Mouse (Mus musculus): ENCODE data around the gene Efcab2. TPM values are rescaled to one million over a fixed set of nuclear protein-coding genes. Genes with fewer than 3 reads are reported as not detected.

The Efcab2 gene
- polyA plus RNA-seq, 1 experiment from 2014 or later: 7.0 TPM

DNA sequence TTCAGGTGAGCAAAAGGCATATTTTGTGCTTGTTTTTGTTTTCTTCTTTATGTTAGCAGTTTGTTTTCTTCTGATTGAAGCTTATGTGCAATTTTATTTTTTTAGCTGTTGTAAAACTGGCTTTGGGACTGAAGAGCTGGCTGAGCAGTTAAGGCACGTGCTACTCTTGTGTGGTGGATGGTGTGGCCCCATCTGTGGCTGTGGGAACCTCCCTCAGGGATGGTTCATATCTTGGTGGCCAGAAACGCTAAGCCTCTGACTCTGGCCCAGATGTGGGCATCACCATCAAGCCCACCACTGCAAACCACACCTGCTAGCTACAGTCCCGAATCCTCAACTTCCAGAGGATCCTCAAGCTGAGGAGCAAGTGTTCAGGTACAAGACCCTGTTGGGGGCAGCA is 27.8 kb upstream of the Efcab2 start:
- Histone ChIP-seq H3K27me3 (ENCODE audit: insufficient read depth, poor library complexity, severe bottlenecking) (no peaks in the 10 kb centered on the region), H3K9me3 (no peaks in the 10 kb centered on the region), H3K27ac (no peak overlapping the region), H3K4me3 (no peak overlapping the region), H3K36me3 (no peaks in the 10 kb centered on the region), H3K4me1 (replicated peaks) (no peaks in the 10 kb centered on the region)
- WGBS: 81% methylated on average over 3 of the region's 3 CpGs
- DNase-seq (ENCODE audit: low spot score): no peak

DNA sequence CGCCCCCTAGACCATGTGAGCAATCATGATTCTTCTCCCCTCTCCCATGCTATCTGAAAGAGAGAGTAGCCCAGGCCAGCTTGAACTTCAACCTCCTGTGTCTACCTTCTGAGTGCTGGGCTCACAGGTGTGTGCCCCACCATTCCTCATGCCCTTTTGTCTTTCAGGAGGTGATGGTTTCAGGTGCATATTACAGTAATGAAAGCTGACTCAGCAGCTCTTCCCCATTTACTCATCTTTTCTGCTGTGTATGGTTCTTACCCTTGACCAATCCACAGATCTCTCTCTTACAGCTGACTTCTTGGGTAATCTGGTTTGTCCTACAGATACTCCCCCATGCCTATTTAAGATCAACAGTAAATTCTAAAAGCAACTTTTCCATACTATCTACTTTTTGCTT is 26.7 kb upstream of the Efcab2 start:
- 93% methylated on average over 1 of the region's 1 CpGs for WGBS

DNA sequence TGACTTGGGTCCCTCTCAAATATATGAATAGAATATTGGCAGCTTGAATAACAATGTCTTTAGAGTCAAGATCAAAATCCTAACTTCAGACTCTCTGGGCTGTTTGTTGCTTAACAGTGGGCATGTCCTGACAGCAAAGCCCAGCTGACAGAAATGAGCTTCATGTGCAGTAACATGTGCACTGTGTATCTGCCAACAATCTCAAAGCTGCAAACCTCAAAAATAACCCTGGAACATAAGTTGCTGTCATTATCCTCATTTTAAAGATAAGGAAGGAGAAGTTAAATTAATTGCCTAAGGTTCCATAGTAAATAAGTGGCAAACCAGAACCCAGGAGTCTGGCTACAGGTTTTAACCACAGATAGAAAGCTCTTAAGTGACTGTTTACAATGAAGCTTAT is 23.7 kb upstream of the Efcab2 start:
- Histone ChIP-seq H3K4me3 (no peak overlapping the region), H3K27ac (no peak overlapping the region), H3K36me3 (no peaks in the 10 kb centered on the region), H3K4me1 (replicated peaks) (no peaks in the 10 kb centered on the region), H3K27me3 (ENCODE audit: insufficient read depth, poor library complexity, severe bottlenecking) (no peaks in the 10 kb centered on the region), H3K9me3 (no peaks in the 10 kb centered on the region)
- DNase-seq (ENCODE audit: low spot score): no peak

More for the DNA sequence above, 26.7 kb upstream of the Efcab2 start:
- DNase-seq (ENCODE audit: low spot score): no peak
- no peaks in the 10 kb centered on the region for H3K9me3 ChIP-seq
- H3K36me3 ChIP-seq: no peaks in the 10 kb centered on the region
- H3K27me3 ChIP-seq (ENCODE audit: insufficient read depth, poor library complexity, severe bottlenecking): no peaks in the 10 kb centered on the region
- H3K27ac ChIP-seq: no peak overlapping the region
- no peaks in the 10 kb centered on the region for H3K4me1 ChIP-seq (replicated peaks)
- no peak overlapping the region for H3K4me3 ChIP-seq

DNA sequence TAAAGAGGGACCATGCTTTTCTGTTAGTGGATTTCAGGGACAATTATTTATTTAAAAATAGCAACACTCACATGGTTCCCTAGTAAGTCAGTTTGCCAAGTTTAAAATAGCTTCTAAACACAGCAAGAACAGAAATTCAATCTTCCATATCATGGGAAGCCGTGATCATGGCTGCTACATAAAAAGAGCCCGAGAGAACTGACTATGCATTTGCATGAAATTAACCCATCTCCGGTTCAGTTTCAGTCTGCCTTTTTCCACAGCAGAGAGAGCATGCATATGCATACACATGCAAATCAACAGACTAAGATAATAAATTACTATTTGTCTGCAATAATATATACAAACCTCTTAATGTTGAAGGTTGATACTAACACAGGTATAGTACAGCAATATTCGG is 17.1 kb upstream of the Efcab2 start:
- no peak for DNase-seq (ENCODE audit: low spot score)
- Histone ChIP-seq H3K27me3 (ENCODE audit: insufficient read depth, poor library complexity, severe bottlenecking) (no peaks in the 10 kb centered on the region), H3K36me3 (no peaks in the 10 kb centered on the region), H3K4me3 (no peak overlapping the region), H3K27ac (no peak overlapping the region), H3K9me3 (no peaks in the 10 kb centered on the region), H3K4me1 (replicated peaks) (no peaks in the 10 kb centered on the region)
- 84% methylated on average over 4 of the region's 4 CpGs for WGBS

- Histone ChIP-seq H3K27ac (no peak overlapping the region), H3K9me3 (no peaks in the 10 kb centered on the region), H3K36me3 (no peaks in the 10 kb centered on the region), H3K4me1 (replicated peaks) (no peaks in the 10 kb centered on the region), H3K27me3 (ENCODE audit: insufficient read depth, poor library complexity, severe bottlenecking) (no peaks in the 10 kb centered on the region), H3K4me3 (no peak overlapping the region)
- 76% methylated on average over 2 of the region's 2 CpGs for WGBS
- DNase-seq (ENCODE audit: low spot score): no peak
Measured at GRCm38 (mm10) chr1:178389401-178389800, 16.5 kb upstream of the Efcab2 start.

DNA sequence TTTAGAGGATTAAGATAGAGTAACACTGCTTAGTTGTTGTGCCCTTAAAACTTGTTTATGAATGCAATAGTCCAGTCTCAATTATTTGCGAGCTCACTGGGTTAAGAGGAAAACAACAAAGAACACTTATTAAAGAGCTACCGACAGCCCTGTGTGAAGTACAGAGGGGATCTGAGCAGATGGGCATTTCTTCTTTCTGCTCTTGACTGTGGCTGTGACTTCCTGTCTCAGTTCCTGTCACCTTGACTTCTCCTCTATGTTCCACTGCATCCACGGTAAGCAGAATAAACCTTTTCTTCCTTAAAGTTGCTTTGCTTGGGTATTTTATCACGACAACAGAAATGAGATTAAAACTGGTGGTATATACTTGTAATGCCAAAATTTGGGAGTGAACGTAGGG is 12.9 kb upstream of the Efcab2 start:
- Histone ChIP-seq H3K27me3 (ENCODE audit: insufficient read depth, poor library complexity, severe bottlenecking) (no peaks in the 10 kb centered on the region), H3K9me3 (no peaks in the 10 kb centered on the region), H3K36me3 (no peaks in the 10 kb centered on the region), H3K4me1 (replicated peaks) (no peaks in the 10 kb centered on the region), H3K27ac (no peak overlapping the region), H3K4me3 (no peak overlapping the region)
- DNase-seq (ENCODE audit: low spot score): no peak
- WGBS: 79% methylated on average over 5 of the region's 5 CpGs

DNA sequence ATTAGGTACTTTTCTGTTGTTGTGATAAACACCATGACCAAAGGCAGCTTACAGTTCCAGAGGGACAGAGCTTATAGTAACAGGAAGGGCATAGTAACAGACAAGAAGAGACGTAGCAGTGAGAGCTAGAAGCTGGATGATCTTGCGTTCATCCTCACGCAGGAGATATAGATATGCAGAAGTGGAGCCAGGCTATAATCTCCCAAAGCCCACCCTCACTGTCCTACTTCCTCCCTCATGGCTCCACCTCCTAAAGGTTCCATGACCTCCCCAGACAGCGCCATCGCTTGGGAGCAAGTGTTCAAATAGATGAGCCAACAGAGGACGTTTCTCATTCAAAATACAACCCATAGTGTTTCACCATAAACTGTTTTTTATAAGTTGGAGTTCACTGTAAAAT is 10.8 kb upstream of the Efcab2 start:
- Histone ChIP-seq H3K4me1 (replicated peaks) (no peaks in the 10 kb centered on the region), H3K27me3 (ENCODE audit: insufficient read depth, poor library complexity, severe bottlenecking) (no peaks in the 10 kb centered on the region), H3K36me3 (no peaks in the 10 kb centered on the region), H3K9me3 (no peaks in the 10 kb centered on the region), H3K27ac (no peak overlapping the region), H3K4me3 (no peak overlapping the region)
- DNase-seq (ENCODE audit: low spot score): no peak
- WGBS: 87% methylated on average over 6 of the region's 6 CpGs

GRCm38 (mm10) chr1:178396383-178396782 is 9.5 kb upstream of the Efcab2 start:
- WGBS: 88% methylated on average over 4 of the region's 4 CpGs
- no peaks in the 10 kb centered on the region for H3K9me3 ChIP-seq
- no peak for DNase-seq (ENCODE audit: low spot score)
- no peaks in the 10 kb centered on the region for H3K4me1 ChIP-seq (replicated peaks)
- no peak overlapping the region for H3K4me3 ChIP-seq
- no peaks in the 10 kb centered on the region for H3K27me3 ChIP-seq (ENCODE audit: insufficient read depth, poor library complexity, severe bottlenecking)
- no peak overlapping the region for H3K27ac ChIP-seq
- H3K36me3 ChIP-seq: no peaks in the 10 kb centered on the region

- H3K27ac ChIP-seq: no peak overlapping the region
- no peak for DNase-seq (ENCODE audit: low spot score)
Measured at GRCm38 (mm10) chr1:178399879-178400278, 6.0 kb upstream of the Efcab2 start.

GRCm38 (mm10) chr1:178400652-178401051 is 5.2 kb upstream of the Efcab2 start:
- no peaks in the 10 kb centered on the region for H3K27me3 ChIP-seq (ENCODE audit: insufficient read depth, poor library complexity, severe bottlenecking)
- H3K27ac ChIP-seq: no peak overlapping the region
- WGBS: 78% methylated on average over 7 of the region's 7 CpGs
- DNase-seq (ENCODE audit: low spot score): no peak
- H3K4me3 ChIP-seq: no peak overlapping the region
- H3K9me3 ChIP-seq: no peaks in the 10 kb centered on the region
- H3K4me1 ChIP-seq (replicated peaks): no peaks in the 10 kb centered on the region
- H3K36me3 ChIP-seq: no peaks in the 10 kb centered on the region

More at GRCm38 (mm10) chr1:178399879-178400278, 6.0 kb upstream of the Efcab2 start:
- Histone ChIP-seq H3K4me1 (replicated peaks) (no peaks in the 10 kb centered on the region), H3K27me3 (ENCODE audit: insufficient read depth, poor library complexity, severe bottlenecking) (no peaks in the 10 kb centered on the region), H3K9me3 (no peaks in the 10 kb centered on the region), H3K36me3 (no peaks in the 10 kb centered on the region), H3K4me3 (no peak overlapping the region)
- WGBS: 83% methylated on average over 6 of the region's 6 CpGs

GRCm38 (mm10) chr1:178401960-178402359 is 3.9 kb upstream of the Efcab2 start:
- WGBS: 91% methylated on average over 6 of the region's 6 CpGs
- no peaks in the 10 kb centered on the region for H3K4me1 ChIP-seq (replicated peaks)
- H3K4me3 ChIP-seq: no peak overlapping the region
- H3K27ac ChIP-seq: no peak overlapping the region
- DNase-seq (ENCODE audit: low spot score): no peak
- H3K27me3 ChIP-seq (ENCODE audit: insufficient read depth, poor library complexity, severe bottlenecking): no peaks in the 10 kb centered on the region
- no peaks in the 10 kb centered on the region for H3K9me3 ChIP-seq
- no peaks in the 10 kb centered on the region for H3K36me3 ChIP-seq

- H3K27me3 ChIP-seq (ENCODE audit: insufficient read depth, poor library complexity, severe bottlenecking): no peaks in the 10 kb centered on the region
- no peaks in the 10 kb centered on the region for H3K36me3 ChIP-seq
- WGBS: under 1% methylated on average over 23 of the region's 23 CpGs
- no peaks in the 10 kb centered on the region for H3K4me1 ChIP-seq (replicated peaks)
- H3K4me3 ChIP-seq: peak overlapping the region; percentile 73
- no peaks in the 10 kb centered on the region for H3K9me3 ChIP-seq
- H3K27ac ChIP-seq: peak overlapping the region; percentile 100
- DNase-seq (ENCODE audit: low spot score): peak; percentile 86
Measured at GRCm38 (mm10) chr1:178405445-178405911, 407 bp upstream of the Efcab2 start.

DNA sequence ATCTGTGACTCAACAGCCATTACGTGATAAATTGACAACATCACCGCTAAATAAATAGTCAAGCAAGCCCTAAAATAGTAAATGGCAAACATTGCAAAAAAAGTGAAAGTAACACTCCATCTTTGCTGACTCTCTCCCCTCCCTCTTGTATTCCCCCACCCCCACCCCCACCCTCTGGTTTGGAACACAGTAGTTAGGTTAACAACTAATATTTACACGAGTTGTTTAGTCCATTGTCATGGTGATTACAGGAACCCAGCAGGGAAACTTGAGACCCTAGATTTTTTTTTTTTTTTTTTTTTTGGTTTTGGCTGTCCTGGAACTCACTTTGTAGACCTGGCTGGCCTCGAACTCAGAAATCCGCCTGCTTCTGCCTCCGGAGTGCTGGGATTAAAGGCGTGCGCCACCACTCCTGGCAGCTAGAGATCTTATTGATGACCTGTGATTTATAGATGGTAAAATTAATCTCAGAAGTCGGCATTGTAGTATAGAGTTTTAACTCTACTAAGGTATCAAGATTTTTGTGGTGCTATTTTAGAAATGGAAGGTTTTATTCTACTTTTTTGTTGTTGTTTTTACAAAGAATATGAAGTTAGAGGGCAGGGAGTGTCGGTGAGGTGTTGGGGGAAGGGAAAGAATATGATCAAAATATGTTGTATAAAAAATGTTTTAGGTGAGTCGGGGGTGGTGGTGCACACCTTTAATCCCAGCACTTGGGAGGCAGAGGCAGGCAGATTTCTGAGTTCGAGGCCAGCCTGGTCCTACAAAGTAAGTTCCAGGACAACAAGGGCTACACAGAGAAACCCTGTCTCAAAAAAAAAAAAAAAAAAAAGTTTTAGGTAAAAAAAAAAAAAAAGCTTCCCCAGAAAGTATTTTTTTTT is 1.1 kb downstream of the Efcab2 start:
- WGBS: 65% methylated on average over 12 of the region's 12 CpGs
- Histone ChIP-seq H3K9me3 (no peaks in the 10 kb centered on the region), H3K27me3 (ENCODE audit: insufficient read depth, poor library complexity, severe bottlenecking) (no peaks in the 10 kb centered on the region), H3K4me3 (peak overlapping the region; percentile 73), H3K36me3 (no peaks in the 10 kb centered on the region), H3K27ac (peak overlapping the region; percentile 100), H3K4me1 (replicated peaks) (no peaks in the 10 kb centered on the region)
- DNase-seq (ENCODE audit: low spot score): no peak
